Mouse (Mus musculus) fat pad, adult 2 months (tissue): ENCODE data around the gene Mettl16.
"Not testable (repeated sequence)": the region's sequence is repeated elsewhere in the genome, so short reads cannot be mapped to it uniquely, and the experiment has no call there.

Experiments
- DNase-seq: peaks from one replicate; pipeline ENCODE4 v3.0.0-alpha.2; 2011; ENCODE audit warnings: low read depth, low spot score; ENCODE audit errors: extremely low read depth

The Mettl16 gene

DNA sequence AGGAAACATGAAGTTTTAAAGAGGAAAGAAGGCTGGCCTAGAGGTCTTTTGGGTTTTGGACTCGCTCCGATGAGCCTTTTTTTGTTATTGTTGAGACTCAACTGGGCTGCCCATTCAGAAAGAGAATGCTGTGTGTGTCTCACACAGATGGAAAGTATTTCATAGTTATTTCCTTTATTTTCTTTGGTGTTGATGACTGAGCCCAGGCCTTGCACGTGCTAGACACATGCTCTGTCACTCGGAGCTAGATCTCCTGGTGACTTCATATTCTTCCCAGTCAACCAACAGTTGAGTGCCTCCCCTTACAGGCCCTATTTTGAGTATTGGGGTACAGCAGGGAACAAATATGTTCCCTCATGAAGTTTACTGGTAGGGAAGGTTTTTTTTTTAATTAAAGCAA is 1.0 kb downstream of the Mettl16 start:
- no peak for DNase-seq

DNA sequence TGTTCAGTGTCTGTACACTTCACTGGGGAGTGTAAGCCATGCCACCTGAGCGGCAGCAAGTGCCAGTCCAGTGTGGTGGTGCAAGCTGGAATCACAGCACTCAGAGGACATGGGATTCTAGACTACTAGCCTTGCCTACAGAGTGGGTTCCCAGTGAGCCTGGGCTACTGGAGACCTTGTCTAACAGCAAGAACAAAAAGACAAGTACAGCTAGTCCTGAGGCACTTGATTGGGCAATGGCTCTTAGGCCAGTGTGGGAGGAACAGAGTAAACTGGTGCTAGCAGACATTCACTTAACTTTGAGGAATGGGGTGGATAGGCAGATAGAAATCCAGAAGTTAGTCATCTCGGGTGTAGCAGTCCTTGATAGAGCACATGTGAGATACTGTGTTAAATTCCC is 1.8 kb downstream of the Mettl16 start:
- peak; percentile 66 for DNase-seq

DNA sequence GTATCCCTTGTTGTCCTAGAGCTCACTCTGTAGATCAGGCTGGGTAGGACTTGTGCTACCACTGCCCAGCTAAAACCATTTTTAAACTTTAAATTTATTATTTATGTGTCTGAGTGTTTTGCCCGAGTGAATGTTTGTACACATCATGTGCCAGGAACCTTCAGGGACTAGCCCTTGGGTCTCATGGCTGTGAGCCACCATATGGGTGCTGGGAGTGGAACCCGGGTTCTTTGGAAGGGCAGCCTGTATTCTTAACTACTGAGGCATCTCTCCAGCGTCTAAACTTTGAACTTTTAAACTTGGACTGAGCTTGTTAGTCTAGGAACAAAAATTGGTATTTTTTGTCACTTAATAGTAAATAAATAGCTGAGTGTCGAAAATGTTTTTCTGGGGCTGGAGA is 22.2 kb downstream of the Mettl16 start:
- no peak for DNase-seq

DNA sequence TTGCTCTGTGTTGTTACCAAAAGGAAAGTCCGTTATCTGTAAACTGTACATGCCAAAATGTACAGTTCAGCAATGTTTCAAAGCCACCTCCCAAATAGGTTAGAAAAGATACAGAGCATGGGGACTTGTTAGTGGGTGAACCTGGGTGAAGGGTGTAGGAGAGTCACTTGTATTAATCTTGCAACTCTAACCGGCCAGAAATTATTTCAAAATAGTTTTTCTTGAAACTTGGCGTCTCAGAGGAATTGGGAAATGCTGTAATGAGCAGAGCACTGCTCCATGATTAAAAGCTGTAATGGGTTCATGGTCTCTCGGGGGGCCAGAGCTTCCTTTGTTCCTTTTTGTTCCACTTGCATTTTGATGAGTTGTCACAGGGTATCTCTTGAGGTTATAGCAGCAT is 30.0 kb downstream of the Mettl16 start:
- no peak for DNase-seq

DNA sequence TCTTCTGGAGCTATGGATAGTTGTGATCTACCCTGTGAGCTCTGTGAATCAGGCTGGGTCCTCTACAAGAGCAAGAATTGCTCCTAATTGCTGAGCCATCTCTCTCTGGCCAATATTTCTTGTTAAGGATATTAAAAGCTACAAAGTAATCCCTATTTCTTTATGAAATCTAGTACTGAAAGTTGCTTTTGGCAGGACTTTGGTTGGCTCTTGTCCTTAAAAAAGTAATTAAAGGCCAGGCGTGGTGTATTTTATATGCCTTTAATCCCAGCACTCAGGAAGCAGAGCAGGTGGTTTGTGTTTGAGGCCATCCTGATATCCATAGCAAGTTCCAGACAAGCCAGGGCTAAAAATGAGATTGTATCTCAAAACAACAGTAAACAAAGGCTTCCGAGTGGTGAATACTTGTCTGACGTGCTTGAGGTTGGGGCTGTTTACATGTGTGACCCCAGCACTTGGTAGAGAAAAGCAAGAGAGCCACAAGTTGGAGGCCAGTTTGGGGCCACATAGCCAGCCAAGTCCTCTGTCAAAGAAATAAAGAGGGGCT is 33.5 kb downstream of the Mettl16 start:
- peak; percentile 67 for DNase-seq

DNA sequence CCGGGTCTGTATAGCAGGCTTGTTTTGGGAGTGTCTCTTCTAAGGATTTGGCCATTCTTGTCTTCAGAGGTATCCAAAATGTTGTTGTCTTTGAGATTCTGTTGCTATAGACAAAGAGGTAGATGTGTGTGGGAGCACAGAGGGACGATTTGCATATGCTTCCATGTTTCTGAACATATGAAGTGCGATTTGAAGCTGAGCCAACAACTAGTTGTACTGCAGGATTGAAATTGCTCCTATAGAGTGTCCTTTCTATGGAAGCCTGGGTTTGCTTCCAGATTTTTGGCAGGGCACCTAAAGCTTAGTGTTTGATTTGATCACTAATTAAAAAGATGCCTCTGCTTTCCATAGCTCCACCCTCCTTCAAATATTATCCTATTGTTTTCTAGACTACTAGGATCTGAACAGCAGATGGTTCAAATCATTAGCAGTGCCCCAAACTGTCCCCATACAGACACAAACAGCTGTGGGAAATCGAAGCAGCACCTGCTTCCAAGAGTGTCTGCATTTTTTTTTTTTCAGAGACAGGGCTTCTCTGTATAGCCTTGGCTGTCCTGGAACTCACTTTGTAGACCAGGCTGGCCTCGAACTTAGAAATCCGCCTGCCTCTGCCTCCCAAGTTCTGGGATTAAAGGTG is 36.7 kb downstream of the Mettl16 start:
- DNase-seq, result no peak

DNA sequence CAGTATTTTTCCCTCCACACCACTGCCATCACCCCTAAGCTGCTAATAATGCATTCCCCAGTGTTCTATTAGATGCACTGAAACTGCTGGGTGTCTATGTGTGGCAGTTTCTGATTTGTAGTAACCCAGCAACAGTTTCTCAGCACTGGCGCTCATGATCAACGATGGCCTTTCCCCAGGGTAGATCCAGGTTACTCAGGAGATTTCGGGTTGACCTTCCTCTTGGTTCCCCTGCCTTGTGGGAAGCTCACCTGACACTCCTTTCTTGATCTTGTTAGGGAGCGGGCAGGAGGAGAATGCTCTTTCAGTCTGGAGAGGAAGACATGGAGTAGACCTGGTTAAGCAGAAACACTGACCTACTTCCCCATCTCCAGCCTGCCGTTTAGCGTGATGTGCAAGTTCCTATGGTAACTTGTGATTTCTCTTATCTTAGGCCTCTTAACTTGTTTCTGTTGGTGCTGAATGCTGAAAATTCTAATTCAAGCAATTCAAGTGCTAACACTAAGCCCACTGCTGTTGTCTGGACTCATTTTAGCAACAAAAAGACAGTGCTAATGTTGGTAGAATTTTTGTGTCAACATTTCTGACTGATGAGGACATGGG is 37.7 kb downstream of the Mettl16 start:
- no peak for DNase-seq

DNA sequence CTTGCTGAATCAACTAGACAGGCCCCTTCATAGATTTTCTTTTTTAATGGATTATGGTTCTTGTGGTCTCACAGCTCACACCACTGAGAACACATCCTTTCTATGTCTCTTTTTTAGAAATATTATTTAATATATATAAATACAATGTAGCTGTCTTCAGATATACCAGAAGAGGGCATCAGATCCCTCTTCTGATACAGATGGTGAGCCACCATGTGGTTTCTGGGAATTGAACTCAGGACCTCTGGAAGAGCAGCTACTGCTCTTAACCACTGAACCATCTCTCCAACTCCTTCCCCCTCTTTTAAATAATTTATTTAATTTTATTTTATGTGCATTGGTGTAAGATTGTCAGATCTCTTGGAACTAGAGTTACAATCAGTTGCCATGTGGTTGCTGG is 39.5 kb downstream of the Mettl16 start:
- no peak for DNase-seq

DNA sequence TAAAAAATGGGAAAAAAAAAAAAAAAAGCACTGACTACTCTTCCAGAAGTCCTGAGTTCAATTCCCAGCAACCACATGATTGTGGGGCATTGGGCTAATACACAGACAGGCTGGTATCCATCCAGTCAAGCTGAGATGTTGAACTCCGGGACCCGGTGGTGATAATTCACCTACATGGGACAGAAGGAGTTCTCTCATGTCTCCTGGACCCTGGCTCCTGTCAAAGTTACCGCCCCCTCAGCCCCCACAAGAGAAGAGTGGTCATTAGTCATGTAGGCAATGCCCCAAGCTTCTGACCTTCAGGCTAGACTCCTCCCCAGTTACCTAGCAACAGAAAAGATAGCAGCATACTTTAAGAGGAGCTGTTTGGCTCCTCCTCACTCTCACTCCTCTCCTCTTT is 40.4 kb downstream of the Mettl16 start:
- DNase-seq, result not testable (repeated sequence)

DNA sequence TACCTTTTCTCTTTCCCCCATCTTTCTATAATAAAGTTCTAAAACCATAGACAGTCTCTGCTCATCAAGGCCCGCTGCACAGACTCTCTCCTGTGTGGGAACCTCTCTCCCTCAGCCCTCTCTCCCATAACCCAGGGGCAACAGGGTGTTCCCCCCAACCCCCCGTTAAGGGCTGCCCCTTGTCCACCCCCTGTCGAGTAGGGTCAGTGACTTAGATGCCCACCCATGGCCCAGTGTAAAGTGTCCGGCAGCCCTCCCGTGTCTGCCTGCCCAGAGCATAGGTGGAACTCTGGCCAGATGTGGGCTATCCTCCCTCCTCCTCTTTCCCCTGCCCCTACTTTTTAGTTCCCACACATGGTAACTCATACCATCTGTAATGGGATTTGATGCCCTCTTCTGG is 40.9 kb downstream of the Mettl16 start:
- no peak for DNase-seq

DNA sequence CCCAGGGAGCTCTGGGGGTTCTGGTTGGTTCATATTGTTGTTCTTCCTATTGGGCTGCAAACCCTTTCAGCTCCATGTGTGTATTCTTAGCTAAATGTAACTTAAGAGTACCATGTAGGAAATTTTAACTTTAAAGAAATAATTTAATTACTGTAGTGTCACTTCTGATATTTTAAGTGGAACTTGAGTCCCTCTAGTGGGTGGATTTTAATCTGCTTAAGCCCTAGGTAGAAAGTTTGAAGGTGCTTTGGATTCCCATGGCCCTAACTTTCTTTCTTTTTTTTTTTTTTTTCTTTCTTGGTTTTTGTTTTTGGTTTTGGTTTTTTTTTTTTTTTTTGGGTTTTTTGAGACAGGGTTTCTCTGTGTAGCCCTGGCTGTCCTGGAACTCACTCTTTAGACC is 45.2 kb downstream of the Mettl16 start:
- no peak for DNase-seq

DNA sequence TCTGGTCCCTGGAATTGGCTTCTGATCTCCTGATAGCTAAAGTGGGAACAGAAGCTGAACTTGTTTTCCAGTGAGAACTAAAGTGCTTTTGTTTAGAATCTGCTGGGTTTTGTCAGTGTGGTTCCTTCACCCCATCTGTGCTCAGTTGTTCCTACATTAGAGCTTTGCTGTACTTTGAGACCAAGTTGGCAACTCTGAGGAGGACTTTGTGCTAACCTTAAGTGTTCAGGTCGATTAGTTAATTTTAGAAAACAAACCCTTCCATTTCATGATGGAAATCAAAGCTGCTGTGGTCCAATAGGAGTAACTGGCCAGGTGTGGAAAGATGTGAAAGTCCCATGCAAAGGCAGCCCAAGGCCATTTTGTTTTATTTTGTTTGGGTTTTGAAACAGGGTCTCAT is 50.3 kb downstream of the Mettl16 start:
- DNase-seq, result no peak

DNA sequence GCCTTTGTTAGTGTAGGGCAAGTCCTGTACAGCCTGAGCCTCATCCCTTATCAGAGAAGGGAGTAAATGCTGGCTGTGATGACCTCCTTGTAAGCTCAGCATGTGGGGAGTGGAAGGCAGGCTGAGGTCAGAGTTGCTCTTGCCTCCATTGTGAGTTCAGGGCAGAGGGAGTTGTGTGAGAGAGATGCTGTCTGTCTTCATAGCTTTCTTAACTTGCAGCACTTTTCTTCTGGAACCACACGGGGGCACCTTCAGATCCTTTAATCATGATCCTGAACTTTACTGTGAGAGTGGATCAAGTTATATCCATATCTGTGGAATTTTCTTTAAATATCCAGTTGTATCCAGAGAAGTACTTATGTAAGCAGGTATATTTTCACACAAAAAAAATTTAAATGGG is 50.8 kb downstream of the Mettl16 start:
- no peak for DNase-seq

DNA sequence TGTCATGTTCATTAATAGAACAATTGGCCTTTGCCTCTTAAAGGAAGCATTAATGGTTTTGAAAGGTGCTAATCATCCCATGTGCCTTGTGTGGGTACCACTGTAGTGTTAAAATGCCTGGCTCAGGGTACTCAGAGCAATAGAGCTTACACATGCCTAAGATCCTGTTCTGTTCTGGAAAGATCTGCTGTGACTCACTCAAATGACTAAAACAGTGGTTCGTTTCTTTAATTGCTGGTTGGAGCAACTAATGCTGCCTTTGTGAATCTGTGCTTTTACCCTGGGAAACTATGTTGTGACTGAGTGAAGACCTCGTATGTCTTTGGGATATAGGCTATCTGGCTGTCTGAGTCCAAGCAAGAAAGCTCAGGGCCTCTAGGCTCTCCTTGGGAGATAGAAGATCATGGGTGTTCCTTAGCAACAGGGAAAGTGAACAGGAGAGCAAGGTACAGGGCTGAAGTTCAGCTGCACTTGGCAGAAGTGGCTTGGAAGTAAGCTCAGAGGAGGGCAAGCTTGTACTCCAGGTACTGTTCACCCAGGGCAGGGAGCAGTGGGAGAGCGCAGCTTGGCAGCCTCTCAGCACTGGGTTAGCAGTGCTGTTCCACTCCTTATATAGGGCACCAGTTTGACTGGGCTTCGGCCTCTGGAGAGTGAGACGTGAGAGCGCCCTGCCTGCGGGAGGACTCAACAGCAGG is 52.3 kb downstream of the Mettl16 start:
- DNase-seq, result no peak

DNA sequence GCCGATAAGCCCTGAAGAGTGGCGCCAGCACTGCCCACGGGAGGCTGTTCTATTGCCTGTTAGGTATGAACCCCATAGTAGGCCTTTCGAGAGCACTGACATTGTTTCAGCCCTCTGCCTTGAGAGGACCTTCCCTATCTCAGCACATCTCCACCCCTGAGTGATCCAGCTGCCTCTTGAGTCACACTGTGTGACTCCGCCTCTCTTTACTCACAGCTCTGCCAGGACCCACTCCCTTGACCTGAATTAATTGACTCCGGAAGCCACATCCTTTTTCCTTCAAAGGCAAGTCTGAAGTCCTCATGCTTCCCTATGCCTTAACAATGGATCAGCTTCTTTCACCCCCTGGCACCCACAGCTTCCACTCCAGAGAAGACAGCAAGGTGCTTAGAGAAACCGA is 55.5 kb downstream of the Mettl16 start:
- no peak for DNase-seq

DNA sequence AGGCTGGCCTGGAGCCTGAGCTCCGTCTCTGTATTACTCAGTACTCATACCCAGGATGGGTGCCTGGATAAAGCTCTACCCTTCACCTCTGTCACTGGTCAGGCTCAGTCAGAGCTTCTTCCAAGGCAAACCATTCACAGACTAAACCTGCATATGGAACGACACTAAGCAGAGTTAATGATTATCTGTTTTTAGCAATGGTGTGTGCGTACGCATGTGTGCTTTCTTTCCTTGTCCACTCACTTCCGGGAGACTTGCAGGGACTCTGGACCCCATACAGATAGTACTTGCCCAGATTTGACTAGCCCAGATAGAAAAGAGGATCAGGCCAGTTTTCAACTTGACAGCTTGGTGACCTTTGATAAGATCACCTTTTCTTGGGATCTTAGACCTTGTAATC is 56.1 kb downstream of the Mettl16 start:
- DNase-seq, result no peak

DNA sequence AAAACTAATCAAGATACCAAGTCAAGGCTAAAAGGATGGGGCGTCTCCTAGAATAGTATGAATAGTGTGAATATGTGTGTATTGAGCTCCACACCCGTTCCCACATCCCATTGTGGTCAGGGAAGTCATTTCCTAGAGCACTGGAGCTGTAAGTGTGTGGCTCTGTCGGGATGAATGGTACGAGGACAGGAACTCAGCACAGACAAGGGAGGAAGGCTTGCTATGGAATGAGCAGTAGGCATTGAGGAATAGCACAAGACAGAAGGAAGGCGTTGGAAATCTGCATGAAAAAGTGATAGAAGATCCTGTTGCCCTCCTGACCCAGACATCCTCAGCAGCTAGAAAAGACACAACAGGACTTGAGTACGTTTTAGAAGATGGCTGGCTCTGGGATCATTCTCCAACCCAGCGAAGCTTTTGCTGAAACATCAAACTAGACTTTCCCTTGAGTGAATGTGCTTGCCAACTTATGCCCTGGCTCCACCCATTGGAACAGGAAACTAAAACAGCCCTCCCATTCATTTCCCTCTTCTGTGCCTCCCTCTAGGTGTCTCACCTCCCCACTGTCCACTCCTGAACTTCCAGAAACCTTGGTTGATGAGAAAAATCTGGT is 57.3 kb downstream of the Mettl16 start:
- DNase-seq, result no peak

DNA sequence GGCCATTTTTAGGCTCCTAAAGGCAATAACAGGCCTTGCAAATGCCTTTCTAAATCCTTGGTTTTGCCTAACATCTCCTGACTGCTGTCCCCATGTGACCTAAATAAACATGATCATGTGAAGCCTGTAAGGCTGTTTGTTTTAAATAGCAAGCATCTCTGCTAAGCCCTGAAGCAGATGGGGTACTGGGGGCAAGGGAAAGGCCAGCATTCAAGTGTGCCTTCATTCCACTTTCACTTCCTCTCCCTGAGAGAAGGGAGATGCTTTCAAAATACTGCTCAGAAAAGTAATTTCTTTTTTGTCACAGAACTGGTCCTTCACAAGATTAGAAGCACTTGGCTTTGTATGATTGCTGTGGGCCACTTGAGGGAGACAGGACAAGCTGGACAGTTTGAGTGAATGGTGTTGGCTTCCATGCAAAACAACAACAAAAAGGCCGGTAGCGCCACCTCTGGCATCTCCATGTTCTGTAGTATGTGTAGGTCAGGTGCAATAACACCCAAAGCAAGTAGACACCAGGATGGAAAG is 57.8 kb downstream of the Mettl16 start:
- no peak for DNase-seq

DNA sequence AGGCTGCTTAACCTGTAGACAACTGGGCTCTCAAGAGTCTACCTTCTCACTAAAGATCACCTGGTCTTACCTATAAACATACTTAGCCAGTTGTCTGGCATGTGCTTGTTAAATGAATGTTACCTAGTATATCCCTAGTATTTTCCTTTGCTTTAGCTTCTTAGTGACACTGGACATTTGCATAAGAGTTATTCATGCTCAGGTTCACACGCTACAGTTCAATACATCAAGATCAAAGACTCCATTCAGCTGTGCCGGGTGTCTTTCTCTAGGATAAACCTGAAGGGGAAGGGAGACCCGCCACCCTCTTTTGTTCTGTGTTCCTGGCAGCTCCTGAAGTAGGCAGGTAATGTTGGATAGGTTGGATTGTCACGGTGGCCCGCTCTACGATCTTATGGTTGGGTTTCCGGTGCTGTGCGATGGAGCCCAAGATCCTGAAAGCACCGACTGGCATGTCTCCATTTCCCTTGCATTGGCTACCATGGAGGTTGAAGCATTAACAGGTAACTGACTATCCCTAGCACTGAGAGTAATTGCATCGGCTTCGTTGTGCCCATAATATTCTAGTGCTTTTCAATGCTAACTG is 58.4 kb downstream of the Mettl16 start:
- no peak for DNase-seq

DNA sequence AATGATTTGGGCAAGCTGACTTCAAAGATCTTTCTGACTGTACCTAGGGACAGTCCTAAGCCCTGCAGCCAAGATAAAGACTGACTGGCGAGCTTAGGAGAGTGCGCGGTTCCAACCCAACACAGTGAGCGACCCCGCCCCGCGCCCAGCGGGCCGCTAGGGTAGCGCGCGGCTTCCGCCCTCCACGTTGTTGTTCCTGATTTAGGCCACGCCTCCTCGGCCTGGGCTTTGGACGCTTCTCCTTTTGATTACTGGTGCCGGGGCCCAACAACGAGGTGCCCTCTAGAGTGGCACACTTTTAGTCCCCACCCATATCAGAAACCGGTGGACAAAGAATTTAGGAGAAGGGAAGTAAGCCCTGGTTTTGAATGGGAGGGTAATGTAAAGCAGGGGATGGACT is 59.2 kb downstream of the Mettl16 start:
- DNase-seq, result no peak
